26 mouse cellular contexts compared by ENCODE assay signal in the genomic region with DNA sequence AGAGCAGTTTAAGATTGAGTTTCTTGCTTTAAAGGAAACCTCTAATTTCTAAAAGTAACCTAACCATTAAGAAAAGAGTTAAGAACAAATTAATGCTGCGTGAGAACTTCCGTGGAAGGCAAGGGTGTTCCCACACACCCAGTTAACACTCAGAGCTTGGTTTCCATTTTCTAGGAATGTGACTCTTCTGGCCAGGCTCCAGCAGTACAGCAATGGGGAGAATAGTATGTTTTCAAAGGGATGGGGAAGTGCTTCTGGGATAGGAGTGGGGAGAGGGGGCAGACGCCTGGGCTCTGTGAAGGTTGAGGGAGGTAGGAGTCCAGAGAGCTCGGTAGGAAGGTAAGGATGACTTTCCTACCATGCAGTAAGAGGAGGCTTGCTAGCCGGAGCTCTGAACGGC. TPM values are rescaled to one million over a fixed set of nuclear protein-coding genes. Genes with fewer than 3 reads are reported as not detected.
DNase-seq lines count a peak whose midpoint lies in the region; ATAC-seq and TF ChIP-seq lines count a peak whose summit lies in the region.
"Had no signal": no experiment of that assay in that cellular context is flagged by ENCODE, and none has a peak within 500 bp of the region (broad histone marks: within the 10 kb centered on the region; RNA-seq: fewer than 3 reads in every experiment).

No protein-coding gene starts in this region.

- no peak overlapping the region for H3K27ac ChIP-seq in kidney, postnatal 0 days
- H3K27ac ChIP-seq in neural tube, embryonic 15.5 days (replicated peaks), result 0 out of 2 replicates have a peak overlapping the region, but pooled peaks have one; percentile 33
- H3K27ac ChIP-seq in stomach, postnatal 0 days (replicated peaks), result no peak overlapping the region
- H3K27ac ChIP-seq: embryonic facial prominence, embryonic 13.5 days; forebrain, embryonic 10.5 days; forebrain, embryonic 13.5 days; heart, adult 2 months; heart, embryonic 10.5 days; heart, embryonic 13.5 days; hindbrain, embryonic 14.5 days; hindbrain, postnatal 0 days had no signal

- H3K9ac ChIP-seq in kidney, postnatal 0 days (ENCODE audit: low read depth, low read length), result no peak overlapping the region
- no peak overlapping the region for H3K9ac ChIP-seq in neural tube, embryonic 15.5 days (replicated peaks)
- H3K9ac ChIP-seq in stomach, postnatal 0 days (ENCODE audit: low read length), result peak overlapping the region; percentile 13; the same call in 1 of the 2 replicates
- H3K9ac ChIP-seq: embryonic facial prominence, embryonic 13.5 days; forebrain, embryonic 13.5 days; heart, embryonic 13.5 days; hindbrain, embryonic 14.5 days had no signal

- TF ChIP-seq CTCF in kidney, postnatal 0 days (IDR thresholded peaks at IDR 0.05; ENCODE audit: low read depth), result no peak
- no peak for TF ChIP-seq CTCF in stomach, postnatal 0 days (IDR thresholded peaks at IDR 0.05; ENCODE audit: low read depth)

- H3K4me2 ChIP-seq in kidney, postnatal 0 days (ENCODE audit: low read length), result no peak overlapping the region
- H3K4me2 ChIP-seq in neural tube, embryonic 15.5 days, result no peak overlapping the region
- H3K4me2 ChIP-seq in stomach, postnatal 0 days (replicated peaks; ENCODE audit: low read depth), result no peak overlapping the region
- H3K4me2 ChIP-seq: embryonic facial prominence, embryonic 13.5 days; forebrain, embryonic 13.5 days; heart, embryonic 13.5 days; hindbrain, embryonic 14.5 days had no signal

- no peak overlapping the region for H3K4me3 ChIP-seq in kidney, postnatal 0 days (replicated peaks; ENCODE audit: low read depth, low read length)
- H3K4me3 ChIP-seq in neural tube, embryonic 15.5 days (replicated peaks), result no peak overlapping the region
- no peak overlapping the region for H3K4me3 ChIP-seq in stomach, postnatal 0 days (ENCODE audit: low read depth, low read length)
- H3K4me3 ChIP-seq: embryonic facial prominence, embryonic 13.5 days; forebrain, embryonic 10.5 days; forebrain, embryonic 13.5 days; heart, adult 2 months; heart, embryonic 10.5 days; heart, embryonic 13.5 days had no signal

- no peaks in the 10 kb centered on the region for H3K36me3 ChIP-seq in kidney, postnatal 0 days (ENCODE audit: insufficient read depth, low read length)
- no peaks in the 10 kb centered on the region for H3K36me3 ChIP-seq in neural tube, embryonic 15.5 days
- no peaks in the 10 kb centered on the region for H3K36me3 ChIP-seq in stomach, postnatal 0 days (ENCODE audit: control insufficient read depth, insufficient read depth, low read length)
- H3K36me3 ChIP-seq: embryonic facial prominence, embryonic 13.5 days; forebrain, embryonic 10.5 days; heart, embryonic 10.5 days; heart, embryonic 13.5 days had no signal

- H3K27me3 ChIP-seq in kidney, postnatal 0 days (ENCODE audit: insufficient read depth, low read length), result no peaks in the 10 kb centered on the region
- no peaks in the 10 kb centered on the region for H3K27me3 ChIP-seq in neural tube, embryonic 15.5 days (replicated peaks)
- H3K27me3 ChIP-seq in stomach, postnatal 0 days (ENCODE audit: control insufficient read depth, insufficient read depth, low read length), result no peaks in the 10 kb centered on the region
- H3K27me3 ChIP-seq: CH12.LX; embryonic facial prominence, embryonic 13.5 days; forebrain, embryonic 13.5 days; heart, embryonic 13.5 days had no signal

- WGBS in kidney, postnatal 0 days, result 51% methylated on average over 6 of the region's 6 CpGs
- WGBS in neural tube, embryonic 15.5 days, result 73% methylated on average over 6 of the region's 6 CpGs
- 56% methylated on average over 6 of the region's 6 CpGs for WGBS in stomach, postnatal 0 days

- no peaks in the 10 kb centered on the region for H3K4me1 ChIP-seq in kidney, postnatal 0 days (replicated peaks; ENCODE audit: insufficient read depth, low read length)
- peaks cover 16% of the 10 kb centered on the region for H3K4me1 ChIP-seq in neural tube, embryonic 15.5 days
- no peaks in the 10 kb centered on the region; the same call in 1 of the 2 replicates for H3K4me1 ChIP-seq in stomach, postnatal 0 days (replicated peaks; ENCODE audit: control insufficient read depth, insufficient read depth)

- ATAC-seq in kidney, postnatal 0 days (replicated peaks; ENCODE audit: low FRiP score, low read depth), result no peak
- ATAC-seq in neural tube, embryonic 15.5 days (ENCODE audit: low FRiP score), result no peak
- ATAC-seq in stomach, postnatal 0 days (ENCODE audit: low FRiP score, low TSS enrichment), result no peak
- ATAC-seq: forebrain, embryonic 13.5 days; forebrain, embryonic 16.5 days; hindbrain, postnatal 0 days had no signal

- H3K9me3 ChIP-seq in kidney, postnatal 0 days (replicated peaks; ENCODE audit: low read length), result no peaks in the 10 kb centered on the region
- no peaks in the 10 kb centered on the region for H3K9me3 ChIP-seq in neural tube, embryonic 15.5 days (replicated peaks)
- no peaks in the 10 kb centered on the region for H3K9me3 ChIP-seq in stomach, postnatal 0 days (ENCODE audit: control insufficient read depth, low read length)
- H3K9me3 ChIP-seq: embryonic facial prominence, embryonic 13.5 days; forebrain, embryonic 10.5 days; forebrain, embryonic 13.5 days; G1E; heart, embryonic 10.5 days; heart, embryonic 13.5 days had no signal

- TF ChIP-seq EP300 in stomach, postnatal 0 days (optimal IDR thresholded peaks at IDR 0.05), result no peak

- DNase-seq in kidney, postnatal 0 days (ENCODE audit: low spot score), result peak; percentile 34
- no peak for DNase-seq in kidney, adult 9 months
- DNase-seq in neural tube, embryonic 10.5 days (ENCODE audit: extremely low spot score, low spot score), result no peak
- peak; percentile 31 for DNase-seq in brain, adult 2 months (ENCODE audit: low read depth, low spot score)
- no peak for DNase-seq in stomach, postnatal 0 days (ENCODE audit: low spot score)
- no peak for DNase-seq in cerebellum, postnatal 25 days
- no peak for DNase-seq in layer of hippocampus, adult 9-10 months (ENCODE audit: low spot score)
- DNase-seq: cerebellum, adult 18-20 months; cerebellum, adult 9-10 months; cerebellum, postnatal 14 days; gastrocnemius, postnatal 10 days; gastrocnemius, postnatal 36 days; heart, postnatal 14 days; heart, postnatal 4 days had no signal

RNA-seq across cellular contexts. Expression of gene 3110009E18Rik, which starts 4.5 kb away (rescaled TPM):
- 19.3 and 22.5 TPM in 2 replicates for polyA plus RNA-seq in kidney, postnatal 0 days (2015; fragmentation: Nextera tagmentation; extraction: Ambion mirVana)
- 17.3 and 17.9 TPM in 2 replicates for polyA plus RNA-seq in neural tube, embryonic 15.5 days (2015; fragmentation: Nextera tagmentation; extraction: Ambion mirVana)
- polyA plus RNA-seq in stomach, postnatal 0 days (2015; fragmentation: Nextera tagmentation; extraction: Ambion mirVana), result 10.1 and 11.9 TPM in 2 replicates

RNA-seq across cellular contexts. Expression of gene Dbi, which starts 4.6 kb away (rescaled TPM):
- 1,314 and 1,400 TPM in 2 replicates for polyA plus RNA-seq in kidney, postnatal 0 days (2015; fragmentation: Nextera tagmentation; extraction: Ambion mirVana)
- 1,502 and 1,904 TPM in 2 replicates for polyA plus RNA-seq in neural tube, embryonic 15.5 days (2015; fragmentation: Nextera tagmentation; extraction: Ambion mirVana)
- 1,663 and 1,741 TPM in 2 replicates for polyA plus RNA-seq in stomach, postnatal 0 days (2015; fragmentation: Nextera tagmentation; extraction: Ambion mirVana)

RNA-seq across cellular contexts. Expression of gene Tmem37, which starts 51.6 kb away (rescaled TPM):
- polyA plus RNA-seq in kidney, postnatal 0 days (2015; fragmentation: Nextera tagmentation; extraction: Ambion mirVana), result 166 and 180 TPM in 2 replicates
- polyA plus RNA-seq in neural tube, embryonic 15.5 days (2015; fragmentation: Nextera tagmentation; extraction: Ambion mirVana), result 6.5 and 7.7 TPM in 2 replicates
- 7.8 and 8.8 TPM in 2 replicates for polyA plus RNA-seq in stomach, postnatal 0 days (2015; fragmentation: Nextera tagmentation; extraction: Ambion mirVana)
- polyA plus RNA-seq: G1E had no signal

Comparison
In these comparisons a context has a peak if more than half of its experiments do, and no peak if none do; other contexts are left out.
1. DNase-seq: peak in kidney, postnatal 0 days (single experiment) and brain, adult 2 months (single experiment); none in kidney, adult 9 months (single experiment), neural tube, embryonic 10.5 days (single experiment), stomach, postnatal 0 days (single experiment), cerebellum, postnatal 25 days (0 of 2) and layer of hippocampus, adult 9-10 months (single experiment).
2. RNA of gene Tmem37, which starts 51.6 kb away (polyA plus RNA-seq): 166 to 180 TPM in kidney, postnatal 0 days; 7.8 to 8.8 TPM in stomach, postnatal 0 days and 6.5 to 7.7 TPM in neural tube, embryonic 15.5 days; every median in the first group is over 10 times any median in the second.